Mouse (Mus musculus): Measurements from ENCODE around the gene Rprd2.
"Not testable (repeated sequence)": the region's sequence is repeated elsewhere in the genome, so short reads cannot be mapped to it uniquely, and the experiment has no call there.

Rprd2 gene

GRCm38 (mm10) chr3:95816681-95817080 lies 2.0 kb downstream of the Rprd2 start:
- no peak for DNase-seq

- DNase-seq: no peak
These were observed 10.3 kb downstream of the Rprd2 start for GRCm38 (mm10) chr3:95808384-95808783.

GRCm38 (mm10) chr3:95807630-95808029 lies 11.0 kb downstream of the Rprd2 start:
- not testable (repeated sequence) for DNase-seq

GRCm38 (mm10) chr3:95806677-95807076 lies 12.0 kb downstream of the Rprd2 start:
- no peak for DNase-seq

GRCm38 (mm10) chr3:95803851-95804250 lies 14.8 kb downstream of the Rprd2 start:
- no peak for DNase-seq

- DNase-seq: no peak
These were observed 19.9 kb downstream of the Rprd2 start for GRCm38 (mm10) chr3:95798756-95799155.

GRCm38 (mm10) chr3:95794299-95794698 lies 24.4 kb downstream of the Rprd2 start:
- DNase-seq: no peak

- no peak for DNase-seq
These were observed 25.0 kb downstream of the Rprd2 start for GRCm38 (mm10) chr3:95793662-95794061.

GRCm38 (mm10) chr3:95785501-95785900 lies 33.2 kb downstream of the Rprd2 start:
- no peak for DNase-seq

GRCm38 (mm10) chr3:95771985-95772384 lies 46.7 kb downstream of the Rprd2 start:
- DNase-seq: peak; percentile 14 to 39

GRCm38 (mm10) chr3:95765534-95765933 lies 53.1 kb downstream of the Rprd2 start:
- no peak for DNase-seq

GRCm38 (mm10) chr3:95763811-95764210 lies 54.9 kb downstream of the Rprd2 start:
- no peak for DNase-seq

- no peak for DNase-seq
These were observed 55.7 kb downstream of the Rprd2 start for GRCm38 (mm10) chr3:95762961-95763360.

- DNase-seq: no peak
These were observed 56.9 kb downstream of the Rprd2 start for GRCm38 (mm10) chr3:95761771-95762170.

- DNase-seq: no peak
These were observed 58.0 kb downstream of the Rprd2 start for GRCm38 (mm10) chr3:95760656-95761055.

- DNase-seq: no peak
These were observed 58.6 kb downstream of the Rprd2 start, which contains the start of gene Tars2 for GRCm38 (mm10) chr3:95760106-95760505. Tars2 (minus strand) TSS chr3:95760206.

- DNase-seq: no peak
These were observed 60.0 kb downstream of the Rprd2 start for GRCm38 (mm10) chr3:95758467-95759218.

- DNase-seq: no peak
These were observed 61.9 kb downstream of the Rprd2 start for GRCm38 (mm10) chr3:95756808-95757207.

- DNase-seq: peak; percentile 93 to 96
These were observed 64.1 kb downstream of the Rprd2 start for GRCm38 (mm10) chr3:95754345-95755206.

- no peak for DNase-seq
These were observed 65.7 kb downstream of the Rprd2 start for GRCm38 (mm10) chr3:95752935-95753334.

GRCm38 (mm10) chr3:95740406-95740805 lies 78.3 kb downstream of the Rprd2 start:
- DNase-seq: peak; percentile 71 to 81

GRCm38 (mm10) chr3:95739353-95740104 lies 79.1 kb downstream of the Rprd2 start, which contains the start of gene Ecm1:
Ecm1 (minus strand) TSS chr3:95739569.
- DNase-seq: peak; percentile 59 to 73

Data from kidney, postnatal 4 days (tissue).